Mouse (Mus musculus): ENCODE data around the gene Dvl1.

- TF ChIP-seq CTCF (IDR thresholded peaks at IDR 0.05; ENCODE audit: borderline replicate concordance, control insufficient read depth, extremely low read depth, insufficient read depth, low read length, poor library complexity): no peak
- no peak for TF ChIP-seq POLR2A (IDR thresholded peaks at IDR 0.05; ENCODE audit: control insufficient read depth, extremely low read depth, insufficient read depth, low read length, poor library complexity)
Observed at GRCm38 (mm10) chr4:155898318-155898717, 51.1 kb downstream of the Dvl1 start.

Data from thymus, adult 2 months (tissue).